Mouse (Mus musculus): ENCODE results near the gene Galntl6.

DNA sequence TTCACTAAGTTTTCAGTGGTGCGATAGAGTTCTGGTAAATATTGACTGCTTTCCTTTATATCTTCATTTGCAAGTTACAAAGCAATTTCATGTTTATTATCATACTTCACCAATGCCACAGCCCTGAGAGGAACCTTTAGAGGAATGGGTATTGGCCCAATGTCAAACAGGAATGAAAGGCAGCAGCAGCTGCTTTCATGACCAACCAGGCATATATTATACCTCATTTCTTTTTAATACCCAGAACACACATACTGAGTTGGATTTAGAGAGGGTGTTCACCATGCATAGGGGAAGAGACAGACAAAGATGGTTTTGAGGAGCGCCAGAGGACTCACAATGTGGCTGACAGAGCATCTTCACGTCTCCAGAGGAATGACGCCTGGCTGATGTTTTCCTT is 1147.2 kb downstream of the Galntl6 start:
- TF ChIP-seq POLR2A (IDR thresholded peaks at IDR 0.05; ENCODE audit: control insufficient read depth, extremely low read depth, insufficient read depth, low read length, poor library complexity): no peak
- no peak for TF ChIP-seq CTCF (IDR thresholded peaks at IDR 0.05; ENCODE audit: borderline replicate concordance, control insufficient read depth, extremely low read depth, insufficient read depth, low read length, poor library complexity)

All from thymus, adult 2 months (tissue).